17 mouse cellular contexts compared by ENCODE assay signal in genomic region chr9:69652106-69652505, GRCm38 (mm10).
"Had no signal": no experiment of that assay in that cellular context is flagged by ENCODE, and none has a peak within 500 bp of the region (broad histone marks: within the 10 kb centered on the region; RNA-seq: fewer than 3 reads in every experiment).

No protein-coding gene starts in this region.

- H3K4me1 ChIP-seq: liver, embryonic 13.5 days; liver, embryonic 15.5 days; midbrain, embryonic 12.5 days; midbrain, embryonic 15.5 days; neural tube, embryonic 12.5 days; stomach, embryonic 15.5 days had no signal

- DNase-seq: liver, embryonic 13.5 days; liver, postnatal 0 days; lung, adult 2 months; lung, postnatal 14 days; right cerebral cortex, postnatal 14 days; thymus, adult 2 months; thymus, postnatal 25 days; thymus, postnatal 4 days had no signal

- H3K9ac ChIP-seq: liver, embryonic 13.5 days; liver, embryonic 15.5 days; liver, postnatal 0 days; midbrain, embryonic 12.5 days; midbrain, embryonic 15.5 days; neural tube, embryonic 12.5 days; stomach, embryonic 15.5 days had no signal

- H3K4me2 ChIP-seq: liver, embryonic 13.5 days; liver, embryonic 15.5 days; midbrain, embryonic 12.5 days; midbrain, embryonic 15.5 days; neural tube, embryonic 12.5 days; stomach, embryonic 15.5 days had no signal

- H3K36me3 ChIP-seq: liver, embryonic 13.5 days; liver, embryonic 15.5 days; midbrain, embryonic 12.5 days; midbrain, embryonic 15.5 days; neural tube, embryonic 12.5 days; stomach, embryonic 15.5 days had no signal

- H3K9me3 ChIP-seq: liver, embryonic 13.5 days; liver, embryonic 15.5 days; midbrain, embryonic 12.5 days; midbrain, embryonic 15.5 days; neural tube, embryonic 12.5 days; stomach, embryonic 15.5 days had no signal

- H3K27me3 ChIP-seq: liver, embryonic 13.5 days; liver, embryonic 15.5 days; midbrain, embryonic 12.5 days; midbrain, embryonic 15.5 days; neural tube, embryonic 12.5 days; stomach, embryonic 15.5 days had no signal

- ATAC-seq: liver, postnatal 0 days; lung, postnatal 0 days; midbrain, embryonic 15.5 days had no signal

- H3K4me3 ChIP-seq: liver, embryonic 13.5 days; liver, embryonic 15.5 days; megakaryocyte, embryonic 14.5 days; midbrain, embryonic 12.5 days; midbrain, embryonic 15.5 days; neural tube, embryonic 12.5 days; stomach, embryonic 15.5 days had no signal

- H3K27ac ChIP-seq: liver, embryonic 13.5 days; liver, embryonic 15.5 days; macrophage; midbrain, embryonic 12.5 days; midbrain, embryonic 15.5 days; neural tube, embryonic 12.5 days; stomach, embryonic 15.5 days; stomach, postnatal 0 days had no signal
